Mouse (Mus musculus) lung, postnatal 0 days (tissue): ENCODE results near the gene Pilrb1.

Experiments
- CTCF ChIP-seq: IDR thresholded peaks from 2 replicates; pipeline ENCODE4 v1.5.1; 2016; ENCODE audit warnings: antibody characterized with exemption, mild to moderate bottlenecking
- EP300 ChIP-seq: IDR thresholded peaks from 2 replicates; pipeline ENCODE4 v1.6.1; 2016; ENCODE audit warnings: antibody characterized with exemption, mild to moderate bottlenecking, control low read depth

- TF ChIP-seq CTCF (no peak), EP300 (no peak)
These were observed 25.4 kb upstream of the Pilrb1 start for GRCm38 (mm10) chr5:137883345-137883744.
